Comparison of ENCODE assay signal across 15 mouse cellular contexts in the genomic region with DNA sequence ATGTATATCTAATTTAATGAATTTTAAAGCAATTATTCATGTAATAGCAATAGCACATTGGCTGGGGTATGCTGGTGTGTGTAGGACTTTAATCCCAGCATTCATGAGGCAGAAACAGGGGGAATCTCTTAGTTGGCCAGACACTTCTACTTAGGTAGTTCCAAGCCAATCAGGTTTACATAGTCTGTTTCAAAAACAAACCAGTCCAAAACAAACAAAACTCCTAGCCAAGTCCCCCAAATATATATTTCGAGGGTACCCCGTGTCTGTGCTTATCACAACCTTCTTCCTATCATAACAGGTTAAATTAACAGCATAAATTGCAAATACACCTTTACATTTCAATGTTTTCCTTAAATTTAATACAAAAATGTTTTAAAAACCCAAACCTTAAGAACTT. TPM values are rescaled to one million over a fixed set of nuclear protein-coding genes. Genes with fewer than 3 reads are reported as not detected.
DNase-seq lines count a peak whose midpoint lies in the region; ATAC-seq and TF ChIP-seq lines count a peak whose summit lies in the region.
"Had no signal": no experiment of that assay in that cellular context is flagged by ENCODE, and none has a peak within 500 bp of the region (broad histone marks: within the 10 kb centered on the region; RNA-seq: fewer than 3 reads in every experiment).

No protein-coding gene starts in this region.

- no peak for TF ChIP-seq CTCF in layer of hippocampus, adult 2 months (conservative IDR thresholded peaks at IDR 0.05)

- no peak for DNase-seq in forebrain, embryonic 10.5 days (ENCODE audit: extremely low spot score, low spot score)
- no peak for DNase-seq in layer of hippocampus, adult 2 months (ENCODE audit: low spot score in 2 of 2)
- DNase-seq in layer of hippocampus, adult 9-11 months: no peak
- DNase-seq in forebrain, embryonic 14.5 days (ENCODE audit: low spot score): no peak
- no peak for DNase-seq in right cerebral cortex, postnatal 4 days
- DNase-seq in thymus, postnatal 0 days (ENCODE audit: low spot score): no peak
- DNase-seq: lung, postnatal 4 days; right cerebral cortex, postnatal 14 days had no signal

- no peak overlapping the region for H3K9ac ChIP-seq in forebrain, embryonic 16.5 days (replicated peaks; ENCODE audit: low read depth, low read length)
- H3K9ac ChIP-seq in forebrain, embryonic 14.5 days (ENCODE audit: low read length): no peak overlapping the region
- H3K9ac ChIP-seq in midbrain, embryonic 13.5 days (replicated peaks): no peak overlapping the region

- peaks cover 25% of the 10 kb centered on the region for H3K4me1 ChIP-seq in forebrain, embryonic 10.5 days
- H3K4me1 ChIP-seq in forebrain, embryonic 16.5 days (replicated peaks; ENCODE audit: control insufficient read depth, insufficient read depth, low read length): peaks cover 10% of the 10 kb centered on the region
- peaks cover 7% of the 10 kb centered on the region for H3K4me1 ChIP-seq in forebrain, embryonic 14.5 days (ENCODE audit: control insufficient read depth, insufficient read depth, low read length)
- H3K4me1 ChIP-seq in midbrain, embryonic 13.5 days (replicated peaks): peaks cover 19% of the 10 kb centered on the region

- WGBS in forebrain, embryonic 10.5 days: 73% methylated on average over 2 of the region's 2 CpGs
- 49% methylated on average over 2 of the region's 2 CpGs for WGBS in forebrain, embryonic 16.5 days
- WGBS in forebrain, embryonic 14.5 days: 49% methylated on average over 2 of the region's 2 CpGs
- 71% methylated on average over 2 of the region's 2 CpGs for WGBS in midbrain, embryonic 13.5 days

- H3K9me3 ChIP-seq in forebrain, embryonic 10.5 days: no peaks in the 10 kb centered on the region
- H3K9me3 ChIP-seq in forebrain, embryonic 16.5 days (ENCODE audit: control insufficient read depth, low read length): no peaks in the 10 kb centered on the region
- no peaks in the 10 kb centered on the region for H3K9me3 ChIP-seq in forebrain, embryonic 14.5 days (replicated peaks; ENCODE audit: control insufficient read depth, low read length)
- H3K9me3 ChIP-seq in midbrain, embryonic 13.5 days: no peaks in the 10 kb centered on the region
- H3K9me3 ChIP-seq: limb, embryonic 13.5 days; stomach, embryonic 15.5 days had no signal

- peak overlapping the region; percentile 99 for H3K27ac ChIP-seq in forebrain, embryonic 10.5 days
- no peak overlapping the region for H3K27ac ChIP-seq in forebrain, embryonic 16.5 days (ENCODE audit: low read length)
- peak overlapping the region; percentile 98 for H3K27ac ChIP-seq in layer of hippocampus, adult 2 months
- H3K27ac ChIP-seq in forebrain, embryonic 14.5 days (ENCODE audit: low read depth, low read length): peak overlapping the region; percentile 36; the same call in 1 of the 2 replicates
- no peak overlapping the region for H3K27ac ChIP-seq in midbrain, embryonic 13.5 days

- H3K4me3 ChIP-seq in forebrain, embryonic 10.5 days: peak overlapping the region; percentile 99
- H3K4me3 ChIP-seq in forebrain, embryonic 16.5 days (replicated peaks; ENCODE audit: low read length): no peak overlapping the region
- H3K4me3 ChIP-seq in layer of hippocampus, adult 2 months: no peak overlapping the region
- H3K4me3 ChIP-seq in forebrain, embryonic 14.5 days (ENCODE audit: low read depth, low read length): no peak overlapping the region
- H3K4me3 ChIP-seq in midbrain, embryonic 13.5 days (replicated peaks): no peak overlapping the region

- H3K36me3 ChIP-seq in forebrain, embryonic 10.5 days (replicated peaks): peaks cover 16% of the 10 kb centered on the region
- H3K36me3 ChIP-seq in forebrain, embryonic 16.5 days (ENCODE audit: control insufficient read depth, insufficient read depth): no peaks in the 10 kb centered on the region
- no peaks in the 10 kb centered on the region for H3K36me3 ChIP-seq in forebrain, embryonic 14.5 days (ENCODE audit: control insufficient read depth, insufficient read depth, low read length)
- no peaks in the 10 kb centered on the region for H3K36me3 ChIP-seq in midbrain, embryonic 13.5 days
- H3K36me3 ChIP-seq: stomach, embryonic 15.5 days had no signal

- no peak for ATAC-seq in forebrain, embryonic 16.5 days
- ATAC-seq in forebrain, embryonic 14.5 days: no peak
- no peak for ATAC-seq in midbrain, embryonic 13.5 days

- H3K4me2 ChIP-seq in forebrain, embryonic 16.5 days (ENCODE audit: low read length): no peak overlapping the region
- H3K4me2 ChIP-seq in forebrain, embryonic 14.5 days (ENCODE audit: low read length): peak overlapping the region; percentile 69
- 0 out of 2 replicates have a peak overlapping the region, but pooled peaks have one; percentile 11 for H3K4me2 ChIP-seq in midbrain, embryonic 13.5 days (replicated peaks)

- H3K27me3 ChIP-seq in forebrain, embryonic 10.5 days (ENCODE audit: poor library complexity, severe bottlenecking): no peaks in the 10 kb centered on the region
- H3K27me3 ChIP-seq in forebrain, embryonic 16.5 days (replicated peaks; ENCODE audit: control insufficient read depth, insufficient read depth, low read length): no peaks in the 10 kb centered on the region
- no peaks in the 10 kb centered on the region for H3K27me3 ChIP-seq in forebrain, embryonic 14.5 days (replicated peaks; ENCODE audit: control insufficient read depth, insufficient read depth, low read length)
- no peaks in the 10 kb centered on the region for H3K27me3 ChIP-seq in midbrain, embryonic 13.5 days
- H3K27me3 ChIP-seq: limb, embryonic 13.5 days; stomach, embryonic 15.5 days had no signal

RNA-seq across cellular contexts. Expression of gene Nufip2, which starts 1.1 kb away (rescaled TPM):
- 3.9 TPM in 2 replicates for polyA plus RNA-seq in forebrain, embryonic 10.5 days (2016; fragmentation: Nextera tagmentation; extraction: Ambion mirVana)
- polyA plus RNA-seq in forebrain, embryonic 16.5 days (2015; fragmentation: Nextera tagmentation; extraction: Ambion mirVana): 2.7 and 3.6 TPM in 2 replicates
- total RNA-seq in layer of hippocampus, adult 2 months (2021): 10 to 100 TPM; 68.4 to 83.7 TPM
- 3.5 and 6.0 TPM in 2 replicates for polyA plus RNA-seq in forebrain, embryonic 14.5 days (2014; fragmentation: Nextera tagmentation; extraction: Ambion mirVana)
- polyA plus RNA-seq in midbrain, embryonic 13.5 days (2015; fragmentation: Nextera tagmentation; extraction: Ambion mirVana): 3.8 and 4.9 TPM in 2 replicates
- 3.8 and 5.2 TPM in 2 replicates for polyA plus RNA-seq in thymus, postnatal 0 days (2015; fragmentation: Nextera tagmentation; extraction: Ambion mirVana)

RNA-seq across cellular contexts. Expression of gene Cryba1, which starts 40.2 kb away (rescaled TPM):
- 0.21 and 0.73 TPM in 2 replicates for polyA plus RNA-seq in forebrain, embryonic 10.5 days (2016; fragmentation: Nextera tagmentation; extraction: Ambion mirVana)
- polyA plus RNA-seq in forebrain, embryonic 16.5 days (2015; fragmentation: Nextera tagmentation; extraction: Ambion mirVana): 0.19 and 0.66 TPM in 2 replicates
- not detected for total RNA-seq in layer of hippocampus, adult 2 months (2021)
- polyA plus RNA-seq in forebrain, embryonic 14.5 days (2014; fragmentation: Nextera tagmentation; extraction: Ambion mirVana): 0.40 and 1.0 TPM in 2 replicates
- 1.2 and 1.4 TPM in 2 replicates for polyA plus RNA-seq in midbrain, embryonic 13.5 days (2015; fragmentation: Nextera tagmentation; extraction: Ambion mirVana)
- polyA plus RNA-seq in thymus, postnatal 0 days (2015; fragmentation: Nextera tagmentation; extraction: Ambion mirVana): 0.79 TPM in 1 of 2 replicates, not detected in the other
- total RNA-seq: layer of hippocampus, postnatal 14 days; neutrophil, adult 5-6 weeks had no signal
- polyA plus RNA-seq: heart, embryonic 11.5 days; limb, embryonic 13.5 days; stomach, embryonic 15.5 days had no signal

Comparison
In these comparisons a context has a peak if more than half of its experiments do, and no peak if none do; other contexts are left out.
1. H3K27ac ChIP-seq: peak in forebrain, embryonic 10.5 days (single experiment), layer of hippocampus, adult 2 months (single experiment) and forebrain, embryonic 14.5 days (single experiment); none in forebrain, embryonic 16.5 days (single experiment) and midbrain, embryonic 13.5 days (single experiment).